Mouse (Mus musculus): ENCODE data around the gene Pus3. TPM values are rescaled to one million over a fixed set of nuclear protein-coding genes. Genes with fewer than 3 reads are reported as not detected.
A peak's percentile ranks its signal among the peaks of the same experiment; 100 is the strongest.

The Pus3 gene
- polyA plus RNA-seq, 1 experiment from 2014 or later, result 20.0 TPM

DNA sequence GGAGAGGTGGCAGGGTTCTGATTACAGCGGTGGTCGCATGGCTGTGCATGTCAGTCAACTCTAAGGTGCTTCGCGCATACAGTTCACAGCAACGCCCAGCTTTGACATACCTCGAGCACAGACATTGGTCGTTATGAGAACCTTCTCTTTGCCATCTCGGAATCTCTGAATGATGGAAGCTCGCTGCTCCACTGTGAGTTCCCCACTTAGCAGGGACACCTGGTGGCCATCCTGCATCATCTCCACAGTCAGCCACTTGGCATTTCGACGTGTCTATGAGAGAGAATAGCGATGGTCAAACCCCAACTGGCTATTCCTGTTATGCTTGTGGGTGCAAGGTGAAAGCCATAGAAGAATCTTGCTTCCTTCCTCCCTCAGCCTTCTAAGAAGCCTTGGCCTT lies 12.7 kb upstream of the Pus3 start:
- Histone ChIP-seq H3K9ac (no peak overlapping the region), H3K27me3 (ENCODE audit: insufficient read depth, low read length) (no peaks in the 10 kb centered on the region), H3K4me3 (ENCODE audit: low read depth, low read length) (no peak overlapping the region), H3K36me3 (ENCODE audit: insufficient read depth) (no peaks in the 10 kb centered on the region), H3K9me3 (ENCODE audit: low read depth, low read length) (no peaks in the 10 kb centered on the region), H3K4me1 (ENCODE audit: insufficient read depth) (no peaks in the 10 kb centered on the region), H3K27ac (ENCODE audit: low read depth) (no peak overlapping the region), H3K4me2 (no peak overlapping the region)
- peak; percentile 15; the same call in 1 of the 2 replicates for TF ChIP-seq CTCF (IDR thresholded peaks at IDR 0.05; ENCODE audit: low read depth)
- WGBS, result 59% methylated on average over 12 of the region's 12 CpGs
- ATAC-seq (ENCODE audit: insufficient read depth) (no peak), DNase-seq (no peak)

- DNase-seq, result no peak
- Histone ChIP-seq H3K4me3 (ENCODE audit: low read depth, low read length) (no peak overlapping the region), H3K9me3 (ENCODE audit: low read depth, low read length) (no peaks in the 10 kb centered on the region), H3K4me1 (ENCODE audit: insufficient read depth) (no peaks in the 10 kb centered on the region), H3K36me3 (ENCODE audit: insufficient read depth) (no peaks in the 10 kb centered on the region), H3K9ac (no peak overlapping the region), H3K27ac (ENCODE audit: low read depth) (no peak overlapping the region), H3K27me3 (ENCODE audit: insufficient read depth, low read length) (no peaks in the 10 kb centered on the region), H3K4me2 (no peak overlapping the region)
- TF ChIP-seq CTCF (IDR thresholded peaks at IDR 0.05; ENCODE audit: low read depth), result no peak
- no peak for ATAC-seq (ENCODE audit: insufficient read depth)
- 67% methylated on average over 9 of the region's 9 CpGs for WGBS
Measured at GRCm38 (mm10) chr9:35546745-35547144, 11.7 kb upstream of the Pus3 start.

DNA sequence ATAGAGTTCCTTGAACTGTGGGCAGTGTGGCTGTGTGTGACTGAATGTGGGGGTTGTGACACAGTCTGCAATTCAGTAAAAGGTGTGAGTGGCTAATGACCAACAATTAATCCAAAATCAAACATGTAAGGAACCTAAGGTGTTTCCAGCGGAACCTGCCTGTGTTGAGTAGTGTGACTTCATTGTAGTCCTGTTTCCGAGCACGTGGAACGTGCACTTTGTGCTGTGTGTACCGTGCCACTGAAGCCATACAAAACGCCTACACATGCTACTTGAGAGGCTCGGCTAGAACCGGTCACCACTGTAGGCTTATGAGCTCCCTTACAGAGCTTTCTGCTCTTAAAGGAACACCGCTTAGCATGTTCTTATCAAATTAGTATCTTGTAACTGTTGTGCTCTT lies 9.9 kb upstream of the Pus3 start:
- DNase-seq (no peak), ATAC-seq (ENCODE audit: insufficient read depth) (no peak)
- no peak overlapping the region for H3K4me2 ChIP-seq

GRCm38 (mm10) chr9:35556494-35557102 lies 1.8 kb upstream of the Pus3 start:
- WGBS, result 45% methylated on average over 12 of the region's 12 CpGs

More for the DNA sequence above, 9.9 kb upstream of the Pus3 start:
- Histone ChIP-seq H3K4me1 (ENCODE audit: insufficient read depth) (no peaks in the 10 kb centered on the region), H3K9ac (no peak overlapping the region), H3K36me3 (ENCODE audit: insufficient read depth) (no peaks in the 10 kb centered on the region), H3K4me3 (ENCODE audit: low read depth, low read length) (no peak overlapping the region), H3K27me3 (ENCODE audit: insufficient read depth, low read length) (no peaks in the 10 kb centered on the region), H3K27ac (ENCODE audit: low read depth) (no peak overlapping the region), H3K9me3 (ENCODE audit: low read depth, low read length) (no peaks in the 10 kb centered on the region)
- no peak for TF ChIP-seq CTCF (IDR thresholded peaks at IDR 0.05; ENCODE audit: low read depth)
- 76% methylated on average over 9 of the region's 9 CpGs for WGBS

GRCm38 (mm10) chr9:35559009-35559890 lies 855 bp downstream of the Pus3 start:
- H3K27me3 ChIP-seq (ENCODE audit: insufficient read depth, low read length), result 0 out of 2 replicates have a peak, but pooled peaks cover 5% of the 10 kb centered on the region
- DNase-seq (peak; percentile 95), ATAC-seq (ENCODE audit: insufficient read depth) (peak; percentile 91)
- H3K27ac ChIP-seq (ENCODE audit: low read depth), result 0 out of 2 replicates have a peak overlapping the region, but pooled peaks have one; percentile 15
- no peak for TF ChIP-seq CTCF (IDR thresholded peaks at IDR 0.05; ENCODE audit: low read depth)
- 2% methylated on average over 31 of the region's 31 CpGs for WGBS
- H3K9ac ChIP-seq, result peak overlapping the region; percentile 56
- H3K4me3 ChIP-seq (ENCODE audit: low read depth, low read length), result peak overlapping the region; percentile 53
- H3K36me3 ChIP-seq (ENCODE audit: insufficient read depth), result peaks cover 22% of the 10 kb centered on the region
- H3K9me3 ChIP-seq (ENCODE audit: low read depth, low read length), result no peaks in the 10 kb centered on the region
- peak overlapping the region; percentile 96 for H3K4me2 ChIP-seq
- 0 out of 2 replicates have a peak, but pooled peaks cover 5% of the 10 kb centered on the region for H3K4me1 ChIP-seq (ENCODE audit: insufficient read depth)

More at GRCm38 (mm10) chr9:35556494-35557102, 1.8 kb upstream of the Pus3 start:
- no peak for TF ChIP-seq CTCF (IDR thresholded peaks at IDR 0.05; ENCODE audit: low read depth)
- 0 out of 2 replicates have a peak, but pooled peaks cover 5% of the 10 kb centered on the region for H3K27me3 ChIP-seq (ENCODE audit: insufficient read depth, low read length)
- DNase-seq (peak; percentile 78), ATAC-seq (ENCODE audit: insufficient read depth) (peak; percentile 22; the same call in 1 of the 2 replicates)
- H3K9me3 ChIP-seq (ENCODE audit: low read depth, low read length), result no peaks in the 10 kb centered on the region
- 0 out of 2 replicates have a peak, but pooled peaks cover 5% of the 10 kb centered on the region for H3K4me1 ChIP-seq (ENCODE audit: insufficient read depth)
- no peak overlapping the region for H3K27ac ChIP-seq (ENCODE audit: low read depth)
- no peak overlapping the region; the same call in 1 of the 2 replicates for H3K4me2 ChIP-seq
- H3K36me3 ChIP-seq (ENCODE audit: insufficient read depth), result peaks cover 8% of the 10 kb centered on the region
- no peak overlapping the region for H3K4me3 ChIP-seq (ENCODE audit: low read depth, low read length)
- no peak overlapping the region for H3K9ac ChIP-seq

DNA sequence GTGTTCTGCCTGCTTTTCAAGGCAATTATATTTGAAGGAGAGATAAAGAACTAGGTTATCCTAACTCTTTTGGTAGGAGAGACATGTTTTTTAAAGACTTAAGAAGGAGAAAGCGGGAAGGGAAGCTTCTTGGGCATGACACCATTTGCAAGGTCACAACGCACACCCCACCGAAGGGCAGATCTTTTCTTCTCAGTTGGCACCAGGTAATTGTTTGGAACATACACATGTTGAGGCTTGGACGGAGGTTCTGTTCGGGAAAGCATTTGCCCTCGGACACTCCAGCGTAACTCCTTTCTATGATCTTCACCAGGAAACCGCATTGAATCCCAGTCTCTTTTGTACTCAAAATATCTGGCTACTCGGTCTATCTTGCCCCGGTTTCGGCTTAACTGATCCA lies 2.7 kb downstream of the Pus3 start:
- Histone ChIP-seq H3K27ac (ENCODE audit: low read depth) (no peak overlapping the region), H3K36me3 (ENCODE audit: insufficient read depth) (peaks cover 38% of the 10 kb centered on the region), H3K4me3 (ENCODE audit: low read depth, low read length) (no peak overlapping the region), H3K9me3 (ENCODE audit: low read depth, low read length) (no peaks in the 10 kb centered on the region), H3K4me1 (ENCODE audit: insufficient read depth) (0 out of 2 replicates have a peak, but pooled peaks cover 5% of the 10 kb centered on the region), H3K9ac (no peak overlapping the region), H3K4me2 (no peak overlapping the region), H3K27me3 (ENCODE audit: insufficient read depth, low read length) (0 out of 2 replicates have a peak, but pooled peaks cover 5% of the 10 kb centered on the region)
- no peak for DNase-seq
- WGBS, result 94% methylated on average over 11 of the region's 11 CpGs
- no peak for ATAC-seq (ENCODE audit: insufficient read depth)
- TF ChIP-seq CTCF (IDR thresholded peaks at IDR 0.05; ENCODE audit: low read depth), result no peak

DNA sequence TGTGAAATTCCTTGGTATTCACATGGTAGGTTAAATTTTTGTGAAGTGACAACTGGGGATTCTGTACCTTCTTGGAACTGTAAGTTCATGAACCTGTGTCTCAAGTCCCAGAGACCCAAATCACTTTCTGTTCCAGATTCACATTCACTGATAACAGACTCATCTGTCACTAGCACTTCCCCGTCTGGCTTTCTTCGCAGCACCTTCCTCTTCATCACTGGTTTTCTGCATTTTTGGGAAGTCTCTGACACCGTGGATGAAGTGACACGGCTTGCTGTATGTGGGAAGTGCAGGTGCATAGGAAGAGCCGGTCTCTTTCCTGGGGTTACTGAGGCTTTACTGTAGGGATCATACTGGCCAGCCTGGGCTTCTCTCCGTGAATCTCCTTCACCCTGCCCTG lies 3.2 kb downstream of the Pus3 start:
- DNase-seq (no peak), ATAC-seq (ENCODE audit: insufficient read depth) (no peak)
- no peak overlapping the region for H3K4me3 ChIP-seq (ENCODE audit: low read depth, low read length)
- H3K27me3 ChIP-seq (ENCODE audit: insufficient read depth, low read length), result 0 out of 2 replicates have a peak, but pooled peaks cover 5% of the 10 kb centered on the region
- H3K4me1 ChIP-seq (ENCODE audit: insufficient read depth), result 0 out of 2 replicates have a peak, but pooled peaks cover 5% of the 10 kb centered on the region
- H3K27ac ChIP-seq (ENCODE audit: low read depth), result no peak overlapping the region
- H3K4me2 ChIP-seq, result no peak overlapping the region
- peaks cover 43% of the 10 kb centered on the region for H3K36me3 ChIP-seq (ENCODE audit: insufficient read depth)
- no peak for TF ChIP-seq CTCF (IDR thresholded peaks at IDR 0.05; ENCODE audit: low read depth)
- 84% methylated on average over 6 of the region's 6 CpGs for WGBS
- H3K9ac ChIP-seq, result no peak overlapping the region
- no peaks in the 10 kb centered on the region for H3K9me3 ChIP-seq (ENCODE audit: low read depth, low read length)

Measured in lung, embryonic 14.5 days (tissue).